Mouse (Mus musculus): ENCODE data around the gene Gm7356.
"Not testable (repeated sequence)": the region's sequence is repeated elsewhere in the genome, so short reads cannot be mapped to it uniquely, and the experiment has no call there.

Gene Gm7356

GRCm38 (mm10) chr17:14003604-14004003, at the start of gene Gm7356:
Gm7356 (minus strand) TSS chr17:14003704.
- not testable (repeated sequence) for DNase-seq (ENCODE audit: low spot score in 2 of 2)

- not testable (repeated sequence) for DNase-seq (ENCODE audit: low spot score in 2 of 2)
Observed at GRCm38 (mm10) chr17:14041880-14042279, 38.4 kb upstream of the Gm7356 start.

GRCm38 (mm10) chr17:14037012-14037411, 33.5 kb upstream of the Gm7356 start:
- not testable (repeated sequence) for DNase-seq (ENCODE audit: low spot score in 2 of 2)

- DNase-seq (ENCODE audit: low spot score in 2 of 2): not testable (repeated sequence)
Observed at GRCm38 (mm10) chr17:14036113-14036512, 32.6 kb upstream of the Gm7356 start.

- DNase-seq (ENCODE audit: low spot score in 2 of 2): not testable (repeated sequence)
Observed at GRCm38 (mm10) chr17:13993425-13993824, 10.1 kb downstream of the Gm7356 start.

GRCm38 (mm10) chr17:13987690-13988089, 15.8 kb downstream of the Gm7356 start:
- DNase-seq (ENCODE audit: low spot score in 2 of 2): no peak

GRCm38 (mm10) chr17:13970796-13971195, 32.7 kb downstream of the Gm7356 start:
- not testable (repeated sequence) for DNase-seq (ENCODE audit: low spot score in 2 of 2)

GRCm38 (mm10) chr17:13969917-13970316, 33.6 kb downstream of the Gm7356 start:
- not testable (repeated sequence) for DNase-seq (ENCODE audit: low spot score in 2 of 2)

GRCm38 (mm10) chr17:13965048-13965447, 38.5 kb downstream of the Gm7356 start:
- DNase-seq (ENCODE audit: low spot score in 2 of 2): not testable (repeated sequence)

GRCm38 (mm10) chr17:13962245-13962644, 41.3 kb downstream of the Gm7356 start:
- DNase-seq (ENCODE audit: low spot score in 2 of 2): not testable (repeated sequence)

- DNase-seq (ENCODE audit: low spot score in 2 of 2): not testable (repeated sequence)
Observed at GRCm38 (mm10) chr17:13958129-13958528, 45.4 kb downstream of the Gm7356 start.

GRCm38 (mm10) chr17:13951570-13951969, 51.9 kb downstream of the Gm7356 start:
- not testable (repeated sequence) for DNase-seq (ENCODE audit: low spot score in 2 of 2)

All from heart, adult 9 months (tissue).